Mouse (Mus musculus): Measurements from ENCODE around the gene Gm26620. TPM values are rescaled to one million over a fixed set of nuclear protein-coding genes. Genes with fewer than 3 reads are reported as not detected.
A peak's percentile ranks its signal among the peaks of the same experiment; 100 is the strongest.

The Gm26620 gene
- polyA plus RNA-seq, 1 experiment from 2014 or later, result 1.1 TPM

DNA sequence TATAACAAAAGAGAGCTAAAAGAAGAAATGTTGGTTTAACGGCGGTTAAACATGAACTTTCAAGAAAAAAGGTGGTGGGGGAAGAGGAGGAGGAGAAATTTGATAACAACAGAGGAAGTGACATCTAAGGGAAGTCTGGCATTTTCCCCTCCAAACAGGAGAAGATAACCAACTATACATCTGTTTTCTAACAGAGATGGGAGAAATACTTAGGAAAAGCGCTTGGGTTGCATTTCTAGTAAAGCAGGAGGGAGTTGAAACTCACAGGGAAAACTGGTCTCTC lies 22.5 kb upstream of the Gm26620 start:
- Histone ChIP-seq H3K4me2 (replicated peaks) (no peak overlapping the region), H3K27me3 (no peaks in the 10 kb centered on the region), H3K4me3 (no peak overlapping the region), H3K27ac (no peak overlapping the region), H3K9me3 (no peaks in the 10 kb centered on the region), H3K4me1 (peaks cover 9% of the 10 kb centered on the region), H3K9ac (no peak overlapping the region), H3K36me3 (no peaks in the 10 kb centered on the region)
- no peak for ATAC-seq (ENCODE audit: low FRiP score, low read depth)
- 74% methylated on average over 3 of the region's 3 CpGs for WGBS

DNA sequence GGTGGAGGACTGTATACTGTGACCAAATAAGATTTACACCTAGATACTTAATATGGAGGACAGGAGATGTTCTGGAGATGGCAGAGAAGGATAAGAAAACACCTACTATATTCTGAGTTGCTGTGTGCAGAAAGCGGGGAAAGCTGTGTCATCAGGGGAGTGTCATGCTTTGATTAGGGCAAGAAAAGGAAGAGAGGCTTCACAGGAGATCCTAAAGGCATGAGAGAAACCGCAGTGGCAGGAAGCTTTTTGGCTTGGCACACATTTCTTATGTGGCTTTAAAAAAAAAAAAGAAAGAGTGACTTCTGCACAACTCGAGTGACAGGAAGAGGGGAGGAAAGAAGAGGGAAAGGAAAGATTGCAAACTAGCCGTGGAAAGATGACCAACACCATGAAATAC lies 21.8 kb upstream of the Gm26620 start:
- no peaks in the 10 kb centered on the region for H3K9me3 ChIP-seq
- peaks cover 9% of the 10 kb centered on the region for H3K4me1 ChIP-seq
- H3K4me3 ChIP-seq, result no peak overlapping the region
- no peaks in the 10 kb centered on the region for H3K36me3 ChIP-seq
- no peak overlapping the region for H3K27ac ChIP-seq
- 64% methylated on average over 4 of the region's 4 CpGs for WGBS
- H3K4me2 ChIP-seq (replicated peaks), result no peak overlapping the region
- no peaks in the 10 kb centered on the region for H3K27me3 ChIP-seq
- no peak overlapping the region for H3K9ac ChIP-seq
- ATAC-seq (ENCODE audit: low FRiP score, low read depth), result no peak

DNA sequence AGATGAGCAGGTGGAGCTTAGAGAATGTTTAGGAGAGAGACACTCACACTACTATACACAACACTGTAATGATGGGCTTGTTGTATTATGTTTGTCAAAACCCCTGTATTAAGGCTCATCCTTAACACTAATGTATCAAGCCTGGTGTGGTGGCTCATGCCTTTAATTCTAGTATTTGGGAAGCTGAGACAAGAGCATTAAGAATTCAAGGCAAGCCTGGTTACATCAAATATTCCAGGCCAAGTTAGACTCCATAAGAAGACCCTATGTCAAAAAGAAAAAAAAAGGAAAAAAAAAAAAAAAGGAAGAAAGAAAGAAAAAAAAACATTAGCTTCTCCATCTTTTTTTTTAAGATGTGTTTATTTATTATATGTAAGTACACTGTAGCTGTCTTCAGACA lies 20.6 kb upstream of the Gm26620 start:
- Histone ChIP-seq H3K4me2 (replicated peaks) (no peak overlapping the region), H3K4me1 (peaks cover 9% of the 10 kb centered on the region), H3K36me3 (no peaks in the 10 kb centered on the region), H3K27ac (no peak overlapping the region), H3K9me3 (no peaks in the 10 kb centered on the region), H3K9ac (no peak overlapping the region), H3K4me3 (no peak overlapping the region), H3K27me3 (no peaks in the 10 kb centered on the region)
- no peak for ATAC-seq (ENCODE audit: low FRiP score, low read depth)

DNA sequence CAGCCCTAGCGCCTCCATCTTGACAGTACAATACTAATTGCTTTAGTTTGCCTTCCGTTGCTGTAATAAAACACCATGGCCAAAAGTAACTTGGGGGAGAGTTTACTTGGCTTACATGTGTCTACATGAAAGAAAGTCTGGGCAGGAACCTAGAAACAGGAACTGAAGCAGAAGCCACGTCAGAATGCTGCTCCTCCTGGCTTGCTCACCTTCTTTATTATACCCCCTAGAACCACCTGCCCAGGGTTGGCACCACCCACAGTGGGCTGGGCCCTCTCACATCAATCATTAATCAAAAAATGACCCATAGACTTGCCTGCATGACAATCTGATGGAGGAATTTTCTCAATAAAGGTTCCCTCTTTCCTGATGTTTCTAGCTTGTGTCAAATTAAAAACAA lies 20.1 kb upstream of the Gm26620 start:
- Histone ChIP-seq H3K27me3 (no peaks in the 10 kb centered on the region), H3K4me1 (peaks cover 9% of the 10 kb centered on the region), H3K4me3 (no peak overlapping the region), H3K9ac (no peak overlapping the region), H3K4me2 (replicated peaks) (no peak overlapping the region), H3K27ac (no peak overlapping the region), H3K9me3 (no peaks in the 10 kb centered on the region), H3K36me3 (no peaks in the 10 kb centered on the region)
- ATAC-seq (ENCODE audit: low FRiP score, low read depth), result no peak
- WGBS, result 79% methylated on average over 3 of the region's 3 CpGs

DNA sequence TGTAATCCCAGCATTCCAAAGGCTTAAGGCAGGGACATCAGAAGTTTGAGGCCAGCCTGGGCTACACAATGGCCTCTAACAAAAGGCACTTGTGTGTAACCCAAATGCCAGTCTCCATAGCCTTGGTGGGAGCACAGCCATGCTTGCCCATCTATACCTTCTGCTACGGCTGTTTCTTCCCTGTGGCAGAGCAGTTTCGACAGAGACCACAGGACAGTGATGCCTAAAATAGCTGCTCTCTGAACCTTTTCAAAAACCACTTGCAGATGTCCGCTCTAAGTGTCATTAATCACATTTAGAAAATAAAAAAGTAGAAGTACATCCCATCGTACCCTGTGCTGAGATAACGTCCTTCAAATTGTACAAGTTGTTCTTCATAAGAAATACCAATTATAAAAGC lies 19.5 kb upstream of the Gm26620 start:
- H3K36me3 ChIP-seq, result no peaks in the 10 kb centered on the region
- H3K9me3 ChIP-seq, result no peaks in the 10 kb centered on the region
- peaks cover 9% of the 10 kb centered on the region for H3K4me1 ChIP-seq
- no peaks in the 10 kb centered on the region for H3K27me3 ChIP-seq
- H3K4me2 ChIP-seq (replicated peaks), result no peak overlapping the region
- no peak overlapping the region for H3K27ac ChIP-seq
- WGBS, result 86% methylated on average over 5 of the region's 5 CpGs
- no peak for ATAC-seq (ENCODE audit: low FRiP score, low read depth)
- no peak overlapping the region for H3K9ac ChIP-seq
- H3K4me3 ChIP-seq, result no peak overlapping the region

DNA sequence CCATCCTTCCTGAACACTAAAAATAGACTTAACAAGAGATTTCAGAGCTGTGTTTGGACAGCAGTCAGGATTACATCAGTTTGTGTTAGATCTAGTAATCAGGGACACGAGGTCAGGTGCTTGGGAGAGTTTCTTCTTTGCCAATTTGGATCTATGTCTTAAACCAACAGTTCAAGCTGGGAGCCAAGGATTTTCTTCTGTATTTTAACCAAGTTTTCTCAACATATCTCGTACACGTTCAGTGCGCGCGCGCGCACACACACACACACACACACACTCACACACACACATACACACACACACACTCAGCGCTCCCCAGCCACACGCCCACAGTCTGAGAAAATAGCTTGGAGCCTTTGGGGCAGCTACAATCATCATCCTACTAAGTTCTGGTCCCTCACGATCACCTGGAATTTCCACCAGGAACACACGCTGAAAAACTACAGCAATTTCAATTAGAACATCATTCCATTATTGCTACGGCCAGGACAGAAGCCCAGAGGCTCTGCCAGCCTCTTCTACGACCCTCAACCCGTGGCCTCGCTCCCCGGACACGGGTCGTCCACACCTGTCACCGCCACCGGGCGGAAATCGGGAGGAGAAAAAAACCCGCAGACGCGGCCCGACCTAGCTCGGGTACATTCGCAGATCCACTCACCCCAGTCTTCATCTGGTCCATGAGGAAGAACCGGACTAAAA lies 17.7 kb upstream of the Gm26620 start:
- Histone ChIP-seq H3K9ac (peak overlapping the region; percentile 82), H3K4me2 (replicated peaks) (peak overlapping the region; percentile 86), H3K4me3 (peak overlapping the region; percentile 84), H3K36me3 (peaks cover 8% of the 10 kb centered on the region), H3K4me1 (peaks cover 9% of the 10 kb centered on the region), H3K27ac (peak overlapping the region; percentile 75; the same call in 1 of the 2 replicates), H3K27me3 (no peaks in the 10 kb centered on the region), H3K9me3 (no peaks in the 10 kb centered on the region)
- ATAC-seq (ENCODE audit: low FRiP score, low read depth), result peak; percentile 53
- 3% methylated on average over 30 of the region's 30 CpGs for WGBS

DNA sequence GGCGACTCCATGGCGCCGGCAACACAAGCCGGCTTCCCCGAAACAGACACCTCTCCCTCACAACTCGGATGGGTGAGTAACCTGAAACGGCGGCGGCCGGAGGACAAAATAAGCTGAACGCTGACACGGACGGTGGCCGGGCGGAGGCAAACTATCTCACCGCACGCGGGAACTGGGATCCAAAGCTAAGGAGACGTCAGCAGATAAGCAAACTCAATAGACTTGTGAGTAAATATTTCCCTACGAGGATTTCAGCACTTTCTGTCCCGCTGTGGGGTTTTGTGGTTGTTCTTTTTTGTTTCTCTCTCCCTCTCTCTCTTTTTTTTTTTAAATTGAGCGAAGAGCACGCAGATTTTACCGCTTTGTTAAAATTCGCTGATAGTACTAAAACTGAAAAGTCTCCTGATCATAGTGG lies 17.2 kb upstream of the Gm26620 start, which contains the start of gene Atf6:
Gene Atf6 (minus strand): TSS at position 81 of the 415 bp plus-strand sequence.
- H3K9me3 ChIP-seq, result no peaks in the 10 kb centered on the region
- WGBS, result under 1% methylated on average over 25 of the region's 25 CpGs
- peak; percentile 81 for ATAC-seq (ENCODE audit: low FRiP score, low read depth)

DNA sequence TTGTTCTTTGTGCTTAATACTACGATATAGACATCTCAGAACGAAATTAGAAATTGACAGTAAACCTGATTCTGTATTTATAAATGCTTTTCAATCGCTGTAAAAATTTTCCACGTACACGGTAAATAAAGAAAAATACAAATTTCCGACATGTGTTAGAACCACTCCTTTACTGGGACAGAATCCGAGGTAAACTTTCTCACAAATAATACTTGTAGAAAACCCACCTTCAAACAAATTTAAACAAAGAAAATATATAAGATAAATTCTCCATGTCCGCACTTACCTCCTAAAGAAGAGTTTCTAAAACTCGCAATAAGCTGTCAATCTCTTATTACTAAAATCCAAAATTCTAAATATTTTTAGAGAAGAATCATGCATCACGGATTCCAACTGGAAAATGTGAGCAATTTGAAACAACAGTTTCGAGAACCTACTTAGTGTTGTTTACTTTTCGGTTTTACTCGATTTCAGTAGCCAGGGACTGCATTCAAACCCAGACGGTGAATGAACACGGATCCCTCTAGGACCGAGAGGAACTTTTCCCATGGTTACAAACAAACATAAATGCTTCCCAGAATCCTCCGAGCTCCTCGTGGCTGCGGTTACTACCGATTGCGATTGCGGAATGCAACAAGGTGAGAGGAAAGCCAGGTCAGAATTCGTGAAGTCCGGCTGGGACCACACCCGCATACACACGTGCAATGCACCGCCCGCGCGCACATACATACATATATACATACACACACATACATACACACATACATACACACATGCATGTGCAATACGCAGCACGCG lies 16.6 kb upstream of the Gm26620 start:
- H3K27ac ChIP-seq, result no peak overlapping the region
- H3K4me2 ChIP-seq (replicated peaks), result peak overlapping the region; percentile 86
- 1% methylated on average over 33 of the region's 33 CpGs for WGBS
- H3K9me3 ChIP-seq, result no peaks in the 10 kb centered on the region
- H3K9ac ChIP-seq, result peak overlapping the region; percentile 82
- H3K4me3 ChIP-seq, result peak overlapping the region; percentile 84
- ATAC-seq (ENCODE audit: low FRiP score, low read depth), result peak; percentile 84
- no peaks in the 10 kb centered on the region for H3K27me3 ChIP-seq
- H3K36me3 ChIP-seq, result peaks cover 17% of the 10 kb centered on the region
- peaks cover 9% of the 10 kb centered on the region for H3K4me1 ChIP-seq

More for the DNA sequence above, 17.2 kb upstream of the Gm26620 start, which contains the start of gene Atf6:
- H3K9ac ChIP-seq, result peak within 1 kb of the TSS; percentile 82
- H3K36me3 ChIP-seq, result peaks cover 13% of the 10 kb centered on the region
- peaks cover 9% of the 10 kb centered on the region for H3K4me1 ChIP-seq
- peak within 1 kb of the TSS; percentile 75; the same call in 1 of the 2 replicates for H3K27ac ChIP-seq
- peak within 1 kb of the TSS; percentile 86 for H3K4me2 ChIP-seq (replicated peaks)
- peak within 1 kb of the TSS; percentile 84 for H3K4me3 ChIP-seq
- H3K27me3 ChIP-seq, result no peaks in the 10 kb centered on the region

DNA sequence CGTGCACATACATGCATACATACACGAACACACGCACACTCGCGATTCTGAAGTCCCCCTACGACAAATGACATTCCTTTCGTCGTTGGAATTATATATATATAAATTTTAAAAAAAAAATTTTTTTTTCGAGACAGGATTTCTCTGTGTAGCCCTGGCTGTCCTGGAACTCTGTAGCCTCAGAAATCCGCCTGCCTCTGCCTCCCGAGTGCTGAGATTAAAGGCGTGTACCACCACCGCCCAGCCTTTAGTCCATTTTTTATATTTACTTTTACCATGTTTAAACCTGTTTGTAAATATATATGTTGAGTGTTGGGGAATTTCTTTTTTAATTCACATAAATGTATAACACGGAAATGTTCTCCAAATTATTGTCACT lies 16.0 kb upstream of the Gm26620 start:
- peaks cover 17% of the 10 kb centered on the region for H3K36me3 ChIP-seq
- peak overlapping the region; percentile 86 for H3K4me2 ChIP-seq (replicated peaks)
- H3K9ac ChIP-seq, result peak overlapping the region; percentile 65
- H3K27ac ChIP-seq, result no peak overlapping the region
- no peaks in the 10 kb centered on the region for H3K9me3 ChIP-seq
- no peak for ATAC-seq (ENCODE audit: low FRiP score, low read depth)
- peaks cover 9% of the 10 kb centered on the region for H3K4me1 ChIP-seq
- WGBS, result 22% methylated on average over 14 of the region's 14 CpGs
- no peaks in the 10 kb centered on the region for H3K27me3 ChIP-seq
- peak overlapping the region; percentile 84 for H3K4me3 ChIP-seq

DNA sequence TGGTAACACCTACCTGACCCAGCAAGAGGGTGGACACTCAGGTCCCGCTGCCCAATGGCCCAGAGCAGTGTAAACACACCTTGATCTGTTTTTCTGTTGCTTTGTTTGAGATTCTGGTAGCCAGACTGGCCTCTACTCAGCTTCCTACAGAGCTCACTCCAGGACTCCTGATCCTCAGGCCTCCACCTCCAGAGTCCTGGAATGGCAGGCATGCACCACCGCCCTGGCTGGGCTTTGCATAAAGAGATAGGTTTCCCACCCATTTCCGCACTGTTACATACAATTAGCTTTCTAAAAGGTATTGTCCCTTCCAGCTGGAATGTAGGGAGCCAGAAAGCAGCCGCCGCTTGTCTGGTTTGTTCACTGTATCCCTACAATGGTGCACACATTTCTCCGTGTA lies 13.5 kb upstream of the Gm26620 start:
- H3K27ac ChIP-seq, result no peak overlapping the region
- H3K36me3 ChIP-seq, result peaks cover 36% of the 10 kb centered on the region
- H3K9me3 ChIP-seq, result no peaks in the 10 kb centered on the region
- H3K9ac ChIP-seq, result no peak overlapping the region
- 92% methylated on average over 6 of the region's 6 CpGs for WGBS
- H3K27me3 ChIP-seq, result no peaks in the 10 kb centered on the region
- no peak for ATAC-seq (ENCODE audit: low FRiP score, low read depth)
- no peak overlapping the region for H3K4me3 ChIP-seq
- H3K4me1 ChIP-seq, result peaks cover 7% of the 10 kb centered on the region
- no peak overlapping the region for H3K4me2 ChIP-seq (replicated peaks)

DNA sequence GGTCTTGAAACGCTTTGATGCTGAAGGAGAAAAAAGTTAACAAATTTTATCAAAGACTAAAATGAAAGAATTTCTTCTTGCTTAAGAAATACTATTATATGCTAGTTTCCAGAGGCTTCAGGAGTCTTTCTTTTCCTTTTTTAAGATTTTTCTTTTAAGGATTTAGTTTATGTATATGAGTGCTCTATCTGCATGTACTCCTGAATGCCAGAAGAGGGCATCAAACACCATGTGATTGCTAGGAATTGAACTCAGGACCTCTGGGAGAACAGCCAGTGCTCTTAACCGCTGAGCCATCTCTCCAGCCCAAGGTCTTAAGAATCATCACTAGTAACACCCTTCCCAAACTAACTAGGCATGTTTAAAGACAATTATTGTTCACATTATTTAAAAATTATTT lies 12.9 kb upstream of the Gm26620 start:
- Histone ChIP-seq H3K27ac (no peak overlapping the region), H3K4me2 (replicated peaks) (no peak overlapping the region), H3K27me3 (no peaks in the 10 kb centered on the region), H3K9me3 (no peaks in the 10 kb centered on the region), H3K4me1 (peaks cover 1% of the 10 kb centered on the region), H3K9ac (no peak overlapping the region), H3K4me3 (no peak overlapping the region), H3K36me3 (peaks cover 42% of the 10 kb centered on the region)
- WGBS, result 96% methylated on average over 2 of the region's 2 CpGs
- no peak for ATAC-seq (ENCODE audit: low FRiP score, low read depth)

DNA sequence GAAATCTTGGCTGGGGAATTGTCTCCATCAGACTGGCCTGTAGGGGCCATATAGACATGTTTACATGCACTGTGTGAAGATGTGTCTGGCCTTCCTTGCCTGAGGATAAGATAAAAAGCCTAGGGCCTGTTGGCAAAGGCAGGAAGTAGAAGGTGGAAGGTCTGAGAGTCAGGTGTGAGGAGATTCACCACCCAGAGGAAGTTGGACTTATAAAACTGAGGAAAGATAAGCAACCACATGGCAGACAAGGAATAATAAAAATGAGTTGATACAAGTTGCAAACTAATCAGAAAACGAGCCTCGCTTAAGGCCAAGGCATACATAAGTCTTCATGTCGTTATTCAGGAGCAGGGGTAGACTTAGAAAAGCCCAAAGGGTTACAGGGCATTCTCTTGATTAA lies 9.2 kb upstream of the Gm26620 start:
- no peak for ATAC-seq (ENCODE audit: low FRiP score, low read depth)

More for the DNA sequence above, 9.2 kb upstream of the Gm26620 start:
- 79% methylated on average over 3 of the region's 3 CpGs for WGBS
- Histone ChIP-seq H3K4me3 (no peak overlapping the region), H3K4me1 (no peaks in the 10 kb centered on the region), H3K36me3 (peaks cover 71% of the 10 kb centered on the region), H3K27me3 (no peaks in the 10 kb centered on the region), H3K9ac (no peak overlapping the region), H3K27ac (no peak overlapping the region), H3K9me3 (no peaks in the 10 kb centered on the region), H3K4me2 (replicated peaks) (no peak overlapping the region)
